Mouse (Mus musculus): Measurements from ENCODE around the gene Cmtm7.
A peak's percentile ranks its signal among the peaks of the same experiment; 100 is the strongest.

The Cmtm7 gene

GRCm38 (mm10) chr9:114781526-114782212 is at the start of gene Cmtm7:
Cmtm7 (minus strand) TSS chr9:114781856.
- peak; percentile 59 to 72 for DNase-seq (ENCODE audit: low spot score in 2 of 2)

- no peak for DNase-seq (ENCODE audit: low spot score in 2 of 2)
Observed at GRCm38 (mm10) chr9:114830351-114830750, 48.7 kb upstream of the Cmtm7 start.

GRCm38 (mm10) chr9:114829669-114830068 is 48.0 kb upstream of the Cmtm7 start:
- no peak for DNase-seq (ENCODE audit: low spot score in 2 of 2)

- no peak for DNase-seq (ENCODE audit: low spot score in 2 of 2)
Observed at GRCm38 (mm10) chr9:114828377-114828776, 46.7 kb upstream of the Cmtm7 start.

- DNase-seq (ENCODE audit: low spot score in 2 of 2): no peak
Observed at GRCm38 (mm10) chr9:114827242-114827852, 45.7 kb upstream of the Cmtm7 start.

- no peak for DNase-seq (ENCODE audit: low spot score in 2 of 2)
Observed at GRCm38 (mm10) chr9:114824166-114824565, 42.5 kb upstream of the Cmtm7 start.

GRCm38 (mm10) chr9:114821548-114822289 is 40.1 kb upstream of the Cmtm7 start:
- no peak for DNase-seq (ENCODE audit: low spot score in 2 of 2)

GRCm38 (mm10) chr9:114818918-114819317 is 37.3 kb upstream of the Cmtm7 start:
- DNase-seq (ENCODE audit: low spot score in 2 of 2): no peak

- DNase-seq (ENCODE audit: low spot score in 2 of 2): no peak
Observed at GRCm38 (mm10) chr9:114817012-114817411, 35.4 kb upstream of the Cmtm7 start.

- no peak for DNase-seq (ENCODE audit: low spot score in 2 of 2)
Observed at GRCm38 (mm10) chr9:114816121-114816520, 34.5 kb upstream of the Cmtm7 start.

- peak; percentile 29 to 52 for DNase-seq (ENCODE audit: low spot score in 2 of 2)
Observed at GRCm38 (mm10) chr9:114815315-114815714, 33.7 kb upstream of the Cmtm7 start.

GRCm38 (mm10) chr9:114812001-114812400 is 30.3 kb upstream of the Cmtm7 start:
- DNase-seq (ENCODE audit: low spot score in 2 of 2): no peak

GRCm38 (mm10) chr9:114810837-114811236 is 29.2 kb upstream of the Cmtm7 start:
- no peak for DNase-seq (ENCODE audit: low spot score in 2 of 2)

- no peak for DNase-seq (ENCODE audit: low spot score in 2 of 2)
Observed at GRCm38 (mm10) chr9:114808671-114809070, 27.0 kb upstream of the Cmtm7 start.

GRCm38 (mm10) chr9:114807261-114807660 is 25.6 kb upstream of the Cmtm7 start:
- DNase-seq (ENCODE audit: low spot score in 2 of 2): no peak

GRCm38 (mm10) chr9:114805151-114805671 is 23.6 kb upstream of the Cmtm7 start:
- no peak for DNase-seq (ENCODE audit: low spot score in 2 of 2)

GRCm38 (mm10) chr9:114802191-114802590 is 20.5 kb upstream of the Cmtm7 start:
- DNase-seq (ENCODE audit: low spot score in 2 of 2): no peak

GRCm38 (mm10) chr9:114801301-114801700 is 19.6 kb upstream of the Cmtm7 start:
- DNase-seq (ENCODE audit: low spot score in 2 of 2): no peak

GRCm38 (mm10) chr9:114799498-114800107 is 17.9 kb upstream of the Cmtm7 start:
- DNase-seq (ENCODE audit: low spot score in 2 of 2): no peak

- DNase-seq (ENCODE audit: low spot score in 2 of 2): no peak
Observed at GRCm38 (mm10) chr9:114798845-114799244, 17.2 kb upstream of the Cmtm7 start.

GRCm38 (mm10) chr9:114797329-114798004 is 15.8 kb upstream of the Cmtm7 start:
- DNase-seq (ENCODE audit: low spot score in 2 of 2): peak; percentile 57 to 82
